Mouse (Mus musculus) kidney, adult 8-10 months (tissue): ENCODE results near the gene Efna2.
A peak's percentile ranks its signal among the peaks of the same experiment; 100 is the strongest.
"Not testable (repeated sequence)": the region's sequence is repeated elsewhere in the genome, so short reads cannot be mapped to it uniquely, and the experiment has no call there.

ENCODE experiments used
- DNase-seq, 2 experiments: peaks; one replicate each; pipeline ENCODE4 v3.0.0; 2022

The Efna2 gene

GRCm38 (mm10) chr10:80193976-80194375, 14.7 kb downstream of the Efna2 start:
- no peak for DNase-seq

DNA sequence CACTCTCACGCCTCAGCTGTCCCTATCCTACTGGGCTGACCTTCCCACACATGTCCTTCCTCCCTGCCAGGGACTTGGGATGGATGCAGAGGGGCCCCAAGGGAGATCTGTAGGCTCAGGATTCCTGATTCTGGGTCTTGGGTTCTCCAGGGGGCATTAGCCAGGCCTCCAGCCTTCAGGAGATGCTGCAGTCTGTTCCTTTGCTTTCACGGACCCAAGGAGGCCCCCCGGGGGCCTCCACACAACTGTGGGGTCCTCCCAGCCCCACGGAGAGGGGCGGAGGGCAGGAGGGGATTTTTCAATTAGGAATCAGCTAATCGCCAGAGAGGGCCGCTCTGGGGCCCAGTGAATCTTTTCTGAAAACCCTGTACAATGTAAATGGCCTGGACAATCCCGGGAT, 15.2 kb downstream of the Efna2 start:
- no peak for DNase-seq

DNA sequence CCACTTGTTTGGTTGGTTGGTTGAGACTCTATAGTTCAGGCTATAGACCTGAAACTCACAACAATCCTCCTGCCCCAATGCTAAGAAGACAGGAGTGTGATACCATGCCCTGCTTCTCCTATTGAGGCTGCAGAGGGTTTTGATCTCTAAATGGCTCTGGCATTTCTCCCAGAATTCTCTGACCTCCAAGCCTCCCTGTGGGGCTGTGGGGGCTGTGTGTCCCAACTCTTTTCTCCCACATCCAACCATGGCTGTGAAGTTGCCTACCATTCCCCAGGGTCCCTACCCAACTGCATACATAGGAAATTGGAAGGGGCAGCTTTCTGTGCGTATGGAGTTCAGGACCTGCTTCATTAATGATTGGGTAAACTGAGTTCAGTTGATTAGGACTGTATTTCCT, 16.9 kb downstream of the Efna2 start:
- DNase-seq: no peak

DNA sequence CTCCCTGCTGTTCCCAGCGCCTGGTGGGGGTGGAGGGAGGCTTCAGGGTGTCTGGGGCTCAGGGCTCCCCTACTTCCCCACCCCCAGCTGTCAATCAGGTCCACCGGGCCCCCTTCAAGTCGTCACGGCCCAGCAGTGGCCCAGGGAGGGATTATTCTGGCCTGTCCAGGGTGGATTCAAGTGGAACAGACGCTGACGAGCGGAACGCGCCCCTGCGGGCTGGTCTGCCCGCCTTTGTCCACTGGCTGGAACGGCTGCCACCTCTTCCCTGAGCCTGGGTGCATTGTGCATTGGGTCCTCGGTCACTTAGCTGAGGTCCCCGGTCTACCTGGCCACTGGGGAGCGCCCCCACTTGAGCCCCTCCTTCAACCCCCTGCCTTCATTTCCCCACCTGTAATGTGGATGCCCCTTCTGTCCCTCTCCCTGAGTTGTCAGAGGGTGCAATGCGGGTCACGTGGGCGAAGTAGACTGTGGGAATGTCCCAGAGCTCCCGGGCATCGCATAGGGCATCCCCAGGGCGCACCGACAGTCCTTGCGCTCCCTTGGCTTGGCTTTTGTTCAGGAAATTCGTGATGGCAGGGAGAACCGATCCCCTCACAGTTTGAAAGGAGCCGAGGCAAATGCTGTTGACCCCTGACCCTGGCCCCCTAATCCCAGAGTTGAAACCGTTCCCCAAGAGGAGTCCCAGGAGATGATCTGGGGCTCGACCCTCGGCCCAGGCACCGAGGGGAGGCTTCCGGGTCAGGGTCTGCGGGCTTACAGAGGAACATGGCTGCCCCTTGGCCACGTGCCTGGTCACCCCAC, 17.7 kb downstream of the Efna2 start:
- DNase-seq: no peak

DNA sequence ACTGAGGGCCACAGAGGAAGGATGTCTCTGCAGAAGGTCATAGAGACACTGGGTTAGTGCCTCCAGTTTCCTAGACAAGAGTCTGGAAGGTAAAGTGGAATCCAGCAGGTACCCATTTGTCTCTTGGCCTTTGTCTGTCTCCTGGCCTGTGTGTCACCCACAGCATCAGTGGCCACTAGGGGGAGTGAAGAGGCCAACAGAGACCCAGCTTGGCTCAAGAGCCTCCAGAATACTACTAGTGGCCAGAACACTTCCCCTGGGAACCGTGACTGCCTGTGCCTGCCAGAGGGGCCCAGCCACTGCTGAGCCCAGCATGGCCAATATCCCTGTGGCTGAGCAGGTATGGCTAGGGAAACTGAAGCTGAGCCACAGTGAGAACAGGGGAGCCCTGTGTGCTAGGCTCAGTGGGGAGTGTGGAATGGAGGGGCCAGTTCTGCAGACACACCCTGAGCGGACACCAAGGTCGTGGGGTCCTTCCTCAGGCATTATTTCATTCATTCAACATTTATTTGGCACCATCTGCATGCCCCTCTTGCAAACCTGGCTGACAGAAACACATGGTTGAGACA, 20.2 kb downstream of the Efna2 start:
- DNase-seq: peak; percentile 78 to 89

DNA sequence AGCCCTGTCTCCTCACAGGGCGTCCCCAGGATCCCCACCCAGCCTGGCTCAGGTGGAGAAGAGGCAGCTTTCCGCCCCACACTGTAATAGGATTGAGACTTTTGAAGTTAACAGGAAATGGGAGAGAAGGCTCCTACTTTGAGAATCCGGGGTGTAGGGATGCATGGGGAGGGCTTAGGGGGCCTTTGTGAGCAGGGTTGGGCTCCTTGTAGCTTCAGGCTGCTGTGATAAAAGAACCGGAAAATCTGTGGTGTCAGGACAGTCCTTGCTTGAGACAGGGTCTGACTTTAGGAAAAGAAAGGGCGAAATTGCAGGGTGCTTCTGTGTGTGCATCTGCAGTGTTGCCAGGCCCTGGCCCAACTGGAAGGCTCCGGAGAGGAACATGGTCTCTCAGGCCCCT, 21.2 kb downstream of the Efna2 start:
- DNase-seq: no peak

DNA sequence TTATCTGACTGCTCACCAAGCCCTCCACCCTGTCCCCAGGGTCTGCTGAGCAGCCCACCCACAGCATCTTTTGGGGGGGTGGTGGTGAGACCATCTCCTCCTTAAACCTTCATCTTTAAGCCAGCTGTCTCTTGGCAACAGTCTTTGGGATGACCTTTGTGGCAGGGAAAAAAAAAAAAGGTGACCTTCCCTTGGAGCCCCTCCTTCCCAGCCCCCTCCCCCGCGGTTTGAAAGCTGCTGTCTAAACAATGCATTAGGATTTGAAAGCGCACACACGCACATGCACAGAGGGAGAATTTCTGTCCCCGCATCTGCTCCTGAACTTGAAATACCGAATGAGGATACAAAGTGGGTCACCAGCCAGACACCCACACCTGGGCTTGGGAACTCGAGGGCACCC, 24.8 kb downstream of the Efna2 start:
- DNase-seq: no peak

GRCm38 (mm10) chr10:80207201-80207600, 27.9 kb downstream of the Efna2 start:
- no peak for DNase-seq

GRCm38 (mm10) chr10:80207676-80208075, 28.4 kb downstream of the Efna2 start:
- no peak for DNase-seq

DNA sequence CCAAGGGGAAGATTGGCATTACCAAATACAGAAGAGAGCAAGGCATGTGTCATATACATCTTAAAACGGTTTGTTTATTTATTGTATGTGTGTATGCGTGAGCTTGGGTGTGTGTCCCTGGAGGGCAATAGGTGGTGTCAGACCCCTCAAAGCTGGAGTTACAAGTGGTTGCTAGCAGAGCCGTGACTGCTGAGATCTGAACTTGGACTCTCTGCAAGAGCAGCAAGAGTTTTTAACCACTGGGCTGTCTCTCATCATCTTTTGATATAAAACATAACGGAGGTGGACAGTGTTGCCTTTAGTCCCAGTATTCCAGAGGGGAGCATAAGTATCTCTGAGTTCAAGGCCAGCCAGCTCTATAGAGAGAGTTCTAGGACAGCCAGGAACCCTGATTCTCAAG, 29.0 kb downstream of the Efna2 start:
- no peak for DNase-seq

GRCm38 (mm10) chr10:80208841-80209371, 29.6 kb downstream of the Efna2 start:
- DNase-seq: no peak

- not testable (repeated sequence) for DNase-seq
Measured at GRCm38 (mm10) chr10:80211547-80212103, 32.3 kb downstream of the Efna2 start.

DNA sequence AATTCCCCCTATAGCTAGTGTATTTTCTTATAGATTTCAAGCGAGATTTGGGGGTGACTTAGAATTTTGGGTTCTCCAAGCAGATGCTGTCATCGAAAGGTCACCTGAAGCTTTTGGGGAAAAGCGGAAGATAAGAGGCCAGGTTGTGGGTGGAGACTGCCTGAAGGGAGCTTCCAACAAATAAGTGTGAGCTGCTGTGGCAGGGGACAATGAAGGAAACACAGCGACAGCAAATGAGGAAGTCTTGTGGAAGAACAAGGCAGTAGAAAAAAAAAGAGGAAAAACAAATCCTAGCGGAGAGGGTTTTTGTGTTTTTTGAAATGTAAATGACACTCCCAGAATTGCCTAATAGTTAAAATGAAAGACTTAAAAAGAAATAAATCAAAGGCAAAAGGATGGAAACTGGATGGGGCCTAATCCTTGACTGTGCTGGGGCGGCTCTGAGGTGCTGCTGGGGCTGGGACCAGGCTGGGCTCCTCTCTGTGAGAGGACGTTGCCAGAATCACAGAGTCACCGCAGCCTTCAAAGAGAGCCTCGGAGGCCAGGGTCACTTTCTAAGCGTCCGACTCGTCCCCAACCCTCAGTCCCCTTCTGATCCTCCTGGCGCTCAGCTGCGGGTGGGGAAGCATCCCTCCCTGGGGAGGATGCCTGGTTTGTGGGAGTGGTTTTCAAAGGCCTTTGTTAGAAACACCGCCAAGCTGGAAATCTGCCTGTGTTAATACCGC, 35.9 kb downstream of the Efna2 start:
- no peak for DNase-seq

DNA sequence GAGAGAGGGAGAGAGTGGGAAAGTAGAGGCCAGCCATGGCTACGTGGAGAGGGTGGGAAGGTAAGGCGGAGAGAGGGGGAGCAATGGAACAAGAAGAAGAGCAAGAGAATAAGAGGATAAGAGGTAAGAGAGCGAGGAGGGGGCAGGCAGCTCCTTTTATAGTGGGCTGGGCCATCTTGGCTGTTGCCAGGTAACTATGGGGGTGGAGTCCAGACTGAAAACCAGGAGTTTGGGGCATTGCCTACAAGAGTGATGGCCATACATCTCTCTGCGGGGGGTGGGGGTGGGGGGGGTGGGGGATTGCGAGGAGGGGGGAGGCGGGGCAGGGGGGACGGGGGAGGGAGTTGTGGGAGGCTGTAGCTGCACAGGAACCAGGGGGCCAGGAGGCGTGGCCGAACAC, 41.4 kb downstream of the Efna2 start:
- DNase-seq: no peak

DNA sequence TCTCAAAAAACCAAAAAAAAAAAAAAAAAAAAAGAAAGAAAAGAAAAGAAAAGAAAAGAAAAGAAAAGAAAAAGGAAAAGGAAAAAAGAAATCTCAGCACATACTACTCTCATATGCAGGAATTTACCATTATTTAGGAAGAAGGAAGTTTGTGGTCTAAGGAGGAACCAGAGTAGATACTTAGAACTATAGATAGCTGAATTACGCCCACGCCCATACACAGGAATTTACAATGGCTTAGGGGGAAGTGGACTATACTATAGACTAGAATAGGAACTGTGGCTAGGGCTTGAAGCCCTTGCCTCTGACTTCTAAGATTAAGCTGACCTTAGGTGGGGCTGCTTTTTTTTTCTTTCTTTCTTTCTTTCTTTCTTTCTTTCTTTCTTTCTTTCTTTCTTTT, 43.9 kb downstream of the Efna2 start:
- DNase-seq: not testable (repeated sequence)

DNA sequence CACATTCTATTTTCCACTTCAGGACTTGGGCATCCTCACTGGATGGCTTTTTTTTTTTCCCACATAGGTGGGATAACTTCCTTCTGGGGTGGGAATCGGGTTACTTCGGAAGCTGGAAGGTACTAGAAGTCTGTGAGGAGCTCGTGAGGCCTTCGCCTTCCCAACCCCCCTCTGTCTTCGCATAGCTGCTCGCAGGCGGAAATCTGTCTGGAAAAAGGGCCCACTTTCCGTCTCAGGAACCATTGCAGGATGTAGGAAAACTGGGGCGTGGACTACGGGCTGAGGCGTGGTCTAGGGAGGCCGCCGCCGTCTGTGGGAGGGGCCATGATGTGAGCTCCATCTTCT, 46.8 kb downstream of the Efna2 start:
- no peak for DNase-seq

DNA sequence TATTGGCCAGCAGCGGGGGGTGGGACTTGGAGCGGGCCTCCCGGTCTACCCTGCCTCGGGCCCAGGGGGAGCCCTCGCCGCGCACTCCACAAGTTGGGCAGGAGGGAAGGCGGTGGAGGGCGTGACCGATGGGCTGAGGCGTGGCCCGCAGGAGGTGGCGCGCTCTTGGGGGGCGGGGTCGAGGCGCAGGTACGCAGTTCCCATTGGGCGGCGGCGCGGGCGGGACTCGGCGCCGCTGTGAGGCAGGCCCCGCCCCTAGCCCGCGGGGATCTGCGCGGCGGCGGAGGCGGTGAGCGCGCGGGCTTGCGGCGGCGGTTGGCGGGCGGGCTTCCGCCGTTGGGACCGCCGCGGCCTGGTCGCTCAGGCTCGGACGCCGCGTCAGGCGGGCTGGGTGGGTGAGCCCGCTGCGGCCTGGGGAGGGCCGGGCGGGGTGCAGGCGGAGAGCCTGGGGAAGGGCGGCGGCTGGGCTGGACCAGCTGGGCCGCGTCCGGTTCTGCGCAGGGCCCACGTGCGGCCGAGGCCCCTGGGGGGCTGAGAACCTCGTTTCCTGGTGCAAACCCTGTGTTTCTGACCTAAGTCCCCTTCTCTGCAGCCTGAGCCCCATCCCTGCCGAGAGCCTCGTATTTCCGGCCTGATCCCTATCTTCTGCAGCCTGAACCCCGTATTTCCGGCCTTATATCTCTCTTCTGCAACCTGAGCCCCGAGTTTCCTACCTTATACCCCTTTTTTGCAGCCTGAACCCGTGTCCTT, 47.3 kb downstream of the Efna2 start, which contains the start of gene Mum1:
TSS of gene Mum1 (plus strand) at position 19 of the 750 bp plus-strand sequence.
- DNase-seq: peak; percentile 100

GRCm38 (mm10) chr10:80227166-80227539, 47.9 kb downstream of the Efna2 start:
- DNase-seq: no peak

DNA sequence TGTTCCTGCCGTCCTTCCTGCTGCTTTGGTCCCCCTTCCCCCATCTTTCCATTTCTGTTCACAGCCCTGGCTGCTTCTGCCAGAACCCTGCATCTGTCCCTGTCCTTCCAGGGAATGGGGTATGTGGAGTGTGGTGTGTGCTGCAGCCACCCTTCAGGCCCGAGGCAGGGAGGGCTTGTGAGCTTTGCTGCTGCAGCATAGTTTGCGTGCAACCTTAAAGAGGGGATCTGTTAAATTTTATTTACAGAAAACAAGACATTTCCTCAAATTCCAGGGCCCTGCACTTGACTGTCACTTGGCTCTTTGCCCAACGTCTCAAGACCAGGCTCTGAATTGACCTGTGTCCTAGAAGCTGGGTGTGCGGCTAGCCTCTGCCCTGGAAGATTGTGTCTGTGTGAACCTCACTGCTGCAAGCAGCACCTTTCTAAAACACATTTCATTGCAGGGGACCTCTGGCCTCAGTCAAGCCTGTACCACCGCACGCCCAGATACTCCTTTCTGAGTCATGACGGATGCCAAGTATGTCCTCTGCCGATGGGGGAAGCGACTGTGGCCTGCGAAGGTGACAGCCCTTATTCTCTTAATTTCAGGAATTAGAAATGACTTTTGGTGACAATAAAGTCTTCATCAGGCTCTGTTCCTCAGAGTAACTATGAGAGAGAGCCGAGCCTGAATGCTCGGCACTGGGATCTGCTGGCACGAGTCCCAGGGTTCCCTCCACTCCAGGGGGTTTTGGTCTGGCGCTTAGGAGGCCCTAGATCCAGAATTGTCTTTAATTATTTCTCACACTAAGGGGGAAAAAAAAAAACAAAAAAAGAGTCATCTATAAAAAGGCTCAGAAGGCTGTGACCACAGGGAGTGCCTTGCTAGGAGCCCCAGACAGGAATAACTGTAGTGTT, 48.8 kb downstream of the Efna2 start:
- peak in 1 of 2 experiments; percentile 43 for DNase-seq

DNA sequence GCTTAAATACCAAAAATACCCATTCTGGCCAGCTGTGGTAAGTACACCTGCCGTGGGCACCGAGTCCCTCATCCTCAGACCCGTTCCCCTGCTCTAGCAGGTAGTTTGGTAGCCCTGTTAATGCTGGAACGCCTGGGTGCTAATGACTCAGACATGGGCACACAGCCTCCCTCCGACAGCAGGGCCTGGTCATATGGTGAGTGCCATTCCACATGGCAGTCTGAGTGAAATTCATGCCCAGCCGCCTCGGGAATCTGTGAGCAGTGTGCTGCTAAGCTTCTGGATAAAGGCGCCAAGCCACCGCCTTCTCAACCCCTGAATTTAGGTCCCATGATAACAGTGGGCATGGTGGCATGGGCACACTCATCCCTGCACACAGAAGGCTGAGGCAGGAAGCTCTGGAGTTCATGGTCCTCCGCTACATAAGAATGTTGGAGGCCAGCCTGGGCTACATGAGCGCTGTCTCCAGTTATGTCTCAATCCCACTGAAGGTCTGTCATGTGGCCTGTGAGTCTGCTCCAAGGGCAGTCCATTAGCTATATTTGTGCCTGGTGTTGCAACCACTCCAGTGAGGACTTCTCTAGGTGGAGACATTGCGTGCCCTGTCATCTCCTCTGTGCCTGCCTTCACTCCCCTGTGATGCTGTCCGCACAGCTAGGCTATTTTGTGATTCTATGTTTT, 57.0 kb downstream of the Efna2 start:
- no peak for DNase-seq

DNA sequence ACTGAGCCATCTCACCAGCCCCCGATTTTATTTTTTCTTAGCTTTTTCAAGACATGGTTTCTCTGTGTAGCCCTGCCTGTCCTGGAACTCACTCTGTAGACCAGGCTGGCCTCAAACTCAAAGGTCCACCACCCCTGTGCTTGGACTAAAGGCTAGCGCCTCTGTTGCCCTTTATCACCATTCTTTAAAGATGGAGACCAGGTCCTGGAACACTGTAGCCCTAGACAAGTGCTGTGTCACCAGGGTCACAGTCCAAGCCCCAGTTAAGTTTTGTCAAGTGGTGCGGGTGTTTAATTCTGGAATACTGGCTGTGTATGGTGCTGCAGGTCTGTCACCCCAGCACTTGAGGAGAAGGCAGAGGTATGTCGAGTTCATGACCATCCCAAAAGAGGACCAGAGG, 57.7 kb downstream of the Efna2 start:
- DNase-seq: no peak
